Mouse (Mus musculus) hindbrain, embryonic 16.5 days (tissue): Measurements from ENCODE around the gene Methig1. TPM values are rescaled to one million over a fixed set of nuclear protein-coding genes. Genes with fewer than 3 reads are reported as not detected.
"Not testable (repeated sequence)": the region's sequence is repeated elsewhere in the genome, so short reads cannot be mapped to it uniquely, and the experiment has no call there.

Experiments
- ATAC-seq: fragments of 200-750 bp; cut with Nextera tagmentation; 2 replicates; pipeline ENCODE4 v1.8.0; 2017; ENCODE audit warnings: moderate TSS enrichment, moderate library complexity
- H3K27ac ChIP-seq: fragments of 300-500 bp; sonication (generic); 2 replicates; pipeline ENCODE4 v1.5.1; 2014; ENCODE audit warnings: low read depth, mild to moderate bottlenecking, control low read depth, low read length, moderate library complexity
- H3K27me3 ChIP-seq: fragments of 300-500 bp; sonication (generic); replicated peaks from 2 replicates; pipeline ENCODE4 v1.6.1; 2014; ENCODE audit warnings: low read length; ENCODE audit not compliant: control insufficient read depth, insufficient read depth
- H3K36me3 ChIP-seq: fragments of 300-500 bp; sonication (generic); 2 replicates; pipeline ENCODE4 v1.6.1; 2014; ENCODE audit warnings: mild to moderate bottlenecking, low read length, moderate library complexity, mixed read lengths; ENCODE audit not compliant: control insufficient read depth, insufficient read depth
- H3K4me1 ChIP-seq: fragments of 300-500 bp; sonication (generic); 2 replicates; pipeline ENCODE4 v1.6.1; 2014; ENCODE audit warnings: low read depth, low read length; ENCODE audit not compliant: control insufficient read depth, insufficient read depth
- H3K4me2 ChIP-seq: fragments of 300-500 bp; sonication (generic); 2 replicates; pipeline ENCODE4 v1.6.1; 2014; ENCODE audit warnings: mild to moderate bottlenecking, low read length, control low read depth, moderate library complexity
- H3K4me3 ChIP-seq: fragments of 300-500 bp; sonication (generic); 2 replicates; pipeline ENCODE4 v1.5.1; 2014; ENCODE audit warnings: mild to moderate bottlenecking, low read length, control low read depth, moderate library complexity
- H3K9ac ChIP-seq: fragments of 300-500 bp; sonication (generic); 2 replicates; pipeline ENCODE4 v1.6.1; 2014; ENCODE audit warnings: low read depth, mild to moderate bottlenecking, control low read depth, low read length, moderate library complexity
- H3K9me3 ChIP-seq: fragments of 300-500 bp; sonication (generic); 2 replicates; pipeline ENCODE4 v1.6.1; 2014; ENCODE audit warnings: mild to moderate bottlenecking, low read length, moderate library complexity; ENCODE audit not compliant: control insufficient read depth
- WGBS: fragments of 180-500 bp; shearing (Covaris S2); extraction: QIAGEN DNeasy Blood & Tissue Kit; methylation state at CpG from one replicate; pipeline ENCODE4 v1.1.7; 2014; 5-methylcytosine and 5-hydroxymethylcytosine counted together
- polyA plus RNA-seq: library from polyadenylated mRNA; unstranded; fragments of >200 nt; fragmentation: Nextera tagmentation; extraction: Ambion mirVana; gene quantifications from 2 replicates; pipeline ENCODE4 v1.2.1, GENCODE M21; 2015

Methig1 gene
- polyA plus RNA-seq, 1 experiment from 2014 or later = not detected

GRCm38 (mm10) chr15:100334629-100335028, 18.3 kb upstream of the Methig1 start, which contains the start of gene Mettl7a3:
Gene Mettl7a3, plus strand, starts transcription at chr15:100334929.
- WGBS = 77% methylated on average over 10 of the region's 10 CpGs
- no peaks in the 10 kb centered on the region for H3K9me3 ChIP-seq

GRCm38 (mm10) chr15:100337328-100337727, 15.6 kb upstream of the Methig1 start:
- H3K9me3 ChIP-seq, H3K27me3 ChIP-seq, H3K4me1 ChIP-seq, H3K4me3 ChIP-seq, H3K9ac ChIP-seq, H3K27ac ChIP-seq, H3K36me3 ChIP-seq, ATAC-seq, H3K4me2 ChIP-seq: not testable (repeated sequence)

More at GRCm38 (mm10) chr15:100334629-100335028, 18.3 kb upstream of the Methig1 start, which contains the start of gene Mettl7a3:
- Histone ChIP-seq H3K36me3 (no peaks in the 10 kb centered on the region), H3K27me3 (no peaks in the 10 kb centered on the region), H3K4me3 (no peak within 1 kb of the TSS), H3K9ac (no peak within 1 kb of the TSS), H3K4me1 (no peaks in the 10 kb centered on the region), H3K27ac (no peak within 1 kb of the TSS), H3K4me2 (no peak within 1 kb of the TSS)
- no peak for ATAC-seq

- H3K9me3 ChIP-seq, H3K4me2 ChIP-seq, ATAC-seq, H3K4me3 ChIP-seq, H3K9ac ChIP-seq, H3K27ac ChIP-seq, H3K36me3 ChIP-seq, H3K4me1 ChIP-seq, H3K27me3 ChIP-seq: not testable (repeated sequence)
- WGBS = 38% methylated on average over 6 of the region's 10 CpGs
Measured at GRCm38 (mm10) chr15:100337847-100338246, 15.1 kb upstream of the Methig1 start.

GRCm38 (mm10) chr15:100341314-100341980, 11.5 kb upstream of the Methig1 start:
- H3K27ac ChIP-seq, H3K9me3 ChIP-seq, ATAC-seq, H3K36me3 ChIP-seq, H3K4me2 ChIP-seq, H3K4me3 ChIP-seq, H3K4me1 ChIP-seq, H3K9ac ChIP-seq, H3K27me3 ChIP-seq: not testable (repeated sequence)
- 82% methylated on average over 4 of the region's 5 CpGs for WGBS

GRCm38 (mm10) chr15:100345484-100345883, 7.5 kb upstream of the Methig1 start:
- no peak for ATAC-seq

GRCm38 (mm10) chr15:100346761-100347160, 6.2 kb upstream of the Methig1 start:
- ATAC-seq = no peak
- Histone ChIP-seq H3K9me3 (peaks cover 4% of the 10 kb centered on the region; the same call in 1 of the 2 replicates), H3K27me3 (no peaks in the 10 kb centered on the region), H3K9ac (no peak overlapping the region), H3K4me3 (no peak overlapping the region), H3K4me2 (no peak overlapping the region), H3K27ac (no peak overlapping the region), H3K36me3 (no peaks in the 10 kb centered on the region), H3K4me1 (no peaks in the 10 kb centered on the region)
- WGBS = 60% methylated on average over 14 of the region's 14 CpGs

More at GRCm38 (mm10) chr15:100345484-100345883, 7.5 kb upstream of the Methig1 start:
- no peaks in the 10 kb centered on the region for H3K36me3 ChIP-seq
- H3K4me1 ChIP-seq = no peaks in the 10 kb centered on the region
- H3K9ac ChIP-seq = no peak overlapping the region
- H3K9me3 ChIP-seq = peaks cover 4% of the 10 kb centered on the region; the same call in 1 of the 2 replicates
- H3K27me3 ChIP-seq = no peaks in the 10 kb centered on the region
- H3K4me3 ChIP-seq = no peak overlapping the region
- no peak overlapping the region for H3K27ac ChIP-seq
- H3K4me2 ChIP-seq = no peak overlapping the region

GRCm38 (mm10) chr15:100349496-100349895, 3.5 kb upstream of the Methig1 start:
- no peak overlapping the region for H3K4me3 ChIP-seq
- WGBS = 58% methylated on average over 2 of the region's 2 CpGs

GRCm38 (mm10) chr15:100351501-100352060, 1.4 kb upstream of the Methig1 start:
- Histone ChIP-seq H3K4me1 (no peaks in the 10 kb centered on the region), H3K27ac (no peak overlapping the region), H3K4me2 (no peak overlapping the region), H3K27me3 (no peaks in the 10 kb centered on the region), H3K9me3 (no peaks in the 10 kb centered on the region), H3K9ac (no peak overlapping the region), H3K4me3 (no peak overlapping the region), H3K36me3 (no peaks in the 10 kb centered on the region)
- WGBS = 82% methylated on average over 6 of the region's 6 CpGs
- no peak for ATAC-seq

More at GRCm38 (mm10) chr15:100349496-100349895, 3.5 kb upstream of the Methig1 start:
- no peaks in the 10 kb centered on the region for H3K4me1 ChIP-seq
- H3K27me3 ChIP-seq = no peaks in the 10 kb centered on the region
- no peak overlapping the region for H3K27ac ChIP-seq
- H3K9ac ChIP-seq = no peak overlapping the region
- H3K9me3 ChIP-seq = peaks cover 4% of the 10 kb centered on the region; the same call in 1 of the 2 replicates
- ATAC-seq = no peak
- H3K4me2 ChIP-seq = no peak overlapping the region
- no peaks in the 10 kb centered on the region for H3K36me3 ChIP-seq

- H3K9me3 ChIP-seq, H3K4me3 ChIP-seq, H3K9ac ChIP-seq, H3K27ac ChIP-seq, H3K4me1 ChIP-seq, H3K27me3 ChIP-seq, H3K4me2 ChIP-seq, ATAC-seq, H3K36me3 ChIP-seq: not testable (repeated sequence)
- WGBS = 94% methylated on average over 10 of the region's 22 CpGs
Measured at GRCm38 (mm10) chr15:100353399-100353798, 450 bp downstream of the Methig1 start.
